Mouse (Mus musculus) E14TG2a.4 (cell line): ENCODE results near the gene Tceal6.

ENCODE experiments used
- CTCF ChIP-seq: conservative IDR thresholded peaks from 2 replicates; pipeline ENCODE4 v1.5.1; 2014; ENCODE audit warnings: low read length
- NANOG ChIP-seq: IDR thresholded peaks from 2 replicates; pipeline ENCODE4 v1.6.1; 2014; ENCODE audit warnings: borderline replicate concordance, low read length, mixed read lengths
- POU5F1 ChIP-seq: IDR thresholded peaks from 2 replicates; pipeline ENCODE4 v1.6.1; 2014; ENCODE audit warnings: low read length, borderline replicate concordance

- TF ChIP-seq CTCF, result no peak
- TF ChIP-seq NANOG, result no peak
- TF ChIP-seq POU5F1, result no peak
These were observed at the start of gene Tceal6 for GRCm38 (mm10) chrX:135210436-135211221.
